Mouse (Mus musculus): ENCODE data around the gene Svs6.

DNA sequence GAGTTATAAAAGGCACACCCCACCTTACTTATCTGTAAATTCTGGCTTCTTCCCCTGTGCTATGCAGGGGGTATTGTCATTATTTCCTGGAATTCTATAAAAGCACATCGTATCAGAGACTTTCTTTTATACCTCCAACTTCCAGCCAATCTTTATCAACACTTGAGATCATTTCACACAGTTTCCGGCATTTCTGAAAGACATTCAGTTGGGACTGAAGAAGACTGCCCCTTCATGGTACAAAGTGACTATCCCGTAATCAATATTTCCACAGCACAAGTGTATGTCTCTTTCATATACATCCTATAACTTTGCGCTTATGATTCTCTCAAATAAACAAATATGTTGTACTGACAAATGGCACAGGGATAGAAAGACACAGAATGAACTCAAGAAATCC, 38.2 kb upstream of the Svs6 start, which contains the start of gene Svs4:
- no peak for TF ChIP-seq EP300 (IDR thresholded peaks at IDR 0.05; ENCODE audit: insufficient read depth, low read depth, low read length)
- no peak for TF ChIP-seq CTCF (IDR thresholded peaks at IDR 0.05; ENCODE audit: low read depth, low read length)
- no peak for TF ChIP-seq POLR2A (IDR thresholded peaks at IDR 0.05; ENCODE audit: insufficient read depth, low read length)

Data from ES-Bruce4 (cell line).